Mouse (Mus musculus): Measurements from ENCODE around the gene Tusc2. TPM values are rescaled to one million over a fixed set of nuclear protein-coding genes. Genes with fewer than 3 reads are reported as not detected.
"Not testable (repeated sequence)": the region's sequence is repeated elsewhere in the genome, so short reads cannot be mapped to it uniquely, and the experiment has no call there.

Tusc2 gene
- polyA plus RNA-seq, 1 experiment, result 22.1 TPM

DNA sequence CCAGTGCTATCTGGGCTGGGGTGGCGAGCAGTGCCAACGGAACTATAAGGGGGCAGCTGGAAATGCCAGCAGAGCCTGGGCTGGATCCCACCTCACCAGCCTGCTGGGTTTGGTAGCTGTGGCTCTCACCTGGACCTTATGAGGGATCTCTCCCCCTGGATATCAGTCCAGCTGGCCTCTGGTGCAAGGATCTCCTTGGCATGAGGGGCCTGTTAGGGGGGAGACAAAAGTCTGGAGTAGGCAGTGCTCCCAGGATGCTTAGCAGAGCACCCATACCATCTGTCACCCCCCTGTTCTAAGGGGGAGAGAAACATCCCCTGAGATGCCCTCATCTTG lies 9.2 kb downstream of the Tusc2 start:
- H3K4me3 ChIP-seq (replicated peaks; ENCODE audit: control insufficient read depth, low read depth, low read length), result no peak overlapping the region
- TF ChIP-seq POLR2A (IDR thresholded peaks at IDR 0.05; ENCODE audit: borderline replicate concordance, control insufficient read depth, low read depth, low read length), result no peak
- no peak for TF ChIP-seq CTCF (IDR thresholded peaks at IDR 0.05; ENCODE audit: control insufficient read depth, insufficient read depth, low read length)
- WGBS, result 91% methylated on average over 2 of the region's 2 CpGs
- H3K4me1 ChIP-seq (ENCODE audit: control insufficient read depth, insufficient read depth, low read length), result no peaks in the 10 kb centered on the region; the same call in 1 of the 2 replicates
- no peak overlapping the region; the same call in 1 of the 2 replicates for H3K27ac ChIP-seq (ENCODE audit: control insufficient read depth, insufficient read depth, low read depth, low read length, poor library complexity)

DNA sequence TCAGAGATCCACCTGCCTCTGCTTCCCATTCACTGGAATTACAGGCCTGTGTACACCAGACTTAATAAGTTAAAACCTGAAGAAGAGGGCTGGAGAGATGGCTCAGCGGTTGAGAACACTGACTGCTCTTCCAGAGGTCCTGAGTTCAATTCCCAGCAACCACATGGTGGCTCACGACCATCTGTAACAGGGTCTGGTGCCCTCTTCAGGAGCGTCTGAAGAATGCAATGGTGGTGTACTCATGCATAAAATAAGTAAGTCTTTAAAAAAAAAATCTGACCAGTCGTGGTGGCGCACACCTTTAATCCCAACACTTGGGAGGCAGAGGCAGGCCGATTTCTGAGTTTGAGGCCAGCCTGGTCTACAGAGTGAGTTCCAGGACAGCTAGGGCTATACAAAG lies 10.7 kb downstream of the Tusc2 start:
- H3K27ac ChIP-seq (ENCODE audit: control insufficient read depth, insufficient read depth, low read depth, low read length, poor library complexity); H3K4me3 ChIP-seq (replicated peaks; ENCODE audit: control insufficient read depth, low read depth, low read length); H3K4me1 ChIP-seq (ENCODE audit: control insufficient read depth, insufficient read depth, low read length): not testable (repeated sequence)
- 76% methylated on average over 6 of the region's 6 CpGs for WGBS

DNA sequence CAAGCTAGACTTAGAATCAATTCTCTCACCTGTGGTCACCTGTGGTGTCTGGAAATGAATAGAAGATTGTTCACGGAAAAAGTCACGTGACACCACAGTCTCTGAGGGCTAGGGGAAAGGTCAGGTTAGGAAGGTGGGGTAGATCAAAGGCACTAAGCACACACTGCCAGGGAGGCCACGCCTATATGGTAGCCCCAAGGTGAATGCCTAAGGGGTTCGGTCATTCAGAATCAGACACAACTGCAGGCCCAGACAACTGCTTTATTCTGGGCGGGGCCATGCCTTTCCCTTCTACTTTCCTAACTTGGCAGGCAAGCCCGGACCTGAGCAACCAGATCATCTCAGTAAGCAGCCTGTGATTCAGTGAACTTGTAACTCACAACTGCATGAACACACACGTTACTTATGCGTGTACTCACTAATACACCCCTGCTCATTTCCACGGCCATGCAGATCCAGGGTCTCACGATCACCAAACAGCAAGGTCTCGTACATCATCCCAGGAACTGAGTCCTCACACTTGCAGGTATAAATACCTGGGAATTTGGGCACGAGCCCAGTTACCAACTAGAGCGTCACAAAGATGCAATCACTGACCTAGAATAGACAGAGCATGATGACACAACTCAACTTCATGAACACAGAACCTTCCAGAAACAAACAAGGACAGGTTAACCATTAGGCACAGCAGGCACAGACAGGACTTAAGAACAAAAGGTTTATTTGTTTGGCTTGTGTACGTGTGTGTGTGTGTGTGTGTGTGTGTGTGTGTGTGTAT lies 12.7 kb downstream of the Tusc2 start:
- Histone ChIP-seq H3K27ac (ENCODE audit: control insufficient read depth, insufficient read depth, low read depth, low read length, poor library complexity) (no peak overlapping the region), H3K4me3 (replicated peaks; ENCODE audit: control insufficient read depth, low read depth, low read length) (no peak overlapping the region), H3K4me1 (ENCODE audit: control insufficient read depth, insufficient read depth, low read length) (no peaks in the 10 kb centered on the region; the same call in 1 of the 2 replicates)
- no peak for TF ChIP-seq POLR2A (IDR thresholded peaks at IDR 0.05; ENCODE audit: borderline replicate concordance, control insufficient read depth, low read depth, low read length)
- no peak for TF ChIP-seq CTCF (IDR thresholded peaks at IDR 0.05; ENCODE audit: control insufficient read depth, insufficient read depth, low read length)
- WGBS, result 85% methylated on average over 14 of the region's 14 CpGs

DNA sequence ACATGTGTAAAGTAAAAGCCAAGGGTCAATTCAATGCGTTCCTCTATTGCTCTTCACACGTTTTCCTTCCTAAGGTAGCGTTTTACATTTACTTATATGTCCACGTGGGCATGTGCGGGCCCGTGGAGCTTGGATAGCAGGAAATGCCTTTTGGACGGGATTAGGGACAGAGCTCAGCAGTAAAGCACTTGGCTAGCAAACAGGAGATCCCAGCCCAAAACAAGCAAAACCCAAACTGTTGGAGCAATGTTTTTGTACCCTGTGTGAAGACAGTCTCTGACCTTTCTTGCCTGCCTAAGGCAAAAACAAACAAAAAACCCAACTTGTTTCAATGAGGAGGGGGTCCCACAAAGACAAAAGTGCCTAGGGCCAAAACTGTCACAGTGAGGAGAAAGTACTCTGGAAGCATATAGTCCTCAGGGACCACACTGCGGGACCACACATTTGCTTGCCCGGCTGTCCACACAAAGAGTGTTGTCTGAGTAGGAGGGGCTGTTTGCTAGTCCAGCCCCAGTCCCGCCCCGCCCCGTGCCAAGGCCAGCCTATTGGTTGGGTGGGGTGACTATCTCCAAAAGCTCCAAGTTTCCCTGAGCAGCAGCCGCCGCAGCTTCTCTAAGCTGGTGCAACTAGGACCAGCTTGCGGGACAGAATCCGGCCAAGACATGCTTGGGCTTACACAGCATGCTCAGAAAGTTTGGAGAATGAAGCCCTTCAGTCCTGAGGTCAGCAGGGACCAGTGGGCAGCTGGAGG lies 13.5 kb downstream of the Tusc2 start, which contains the start of gene Hyal1:
TSS of gene Hyal1 (plus strand) at position 571 of the 751 bp plus-strand sequence.
- peak within 1 kb of the TSS; percentile 45 for H3K4me3 ChIP-seq (replicated peaks; ENCODE audit: control insufficient read depth, low read depth, low read length)
- H3K27ac ChIP-seq (ENCODE audit: control insufficient read depth, insufficient read depth, low read depth, low read length, poor library complexity), result no peak within 1 kb of the TSS; the same call in 1 of the 2 replicates
- 41% methylated on average over 16 of the region's 16 CpGs for WGBS
- H3K4me1 ChIP-seq (ENCODE audit: control insufficient read depth, insufficient read depth, low read length), result no peaks in the 10 kb centered on the region; the same call in 1 of the 2 replicates
- TF ChIP-seq POLR2A (IDR thresholded peaks at IDR 0.05; ENCODE audit: borderline replicate concordance, control insufficient read depth, low read depth, low read length), result 0 out of 2 replicates have a peak, but pooled peaks have one; percentile 24
- no peak for TF ChIP-seq CTCF (IDR thresholded peaks at IDR 0.05; ENCODE audit: control insufficient read depth, insufficient read depth, low read length)

DNA sequence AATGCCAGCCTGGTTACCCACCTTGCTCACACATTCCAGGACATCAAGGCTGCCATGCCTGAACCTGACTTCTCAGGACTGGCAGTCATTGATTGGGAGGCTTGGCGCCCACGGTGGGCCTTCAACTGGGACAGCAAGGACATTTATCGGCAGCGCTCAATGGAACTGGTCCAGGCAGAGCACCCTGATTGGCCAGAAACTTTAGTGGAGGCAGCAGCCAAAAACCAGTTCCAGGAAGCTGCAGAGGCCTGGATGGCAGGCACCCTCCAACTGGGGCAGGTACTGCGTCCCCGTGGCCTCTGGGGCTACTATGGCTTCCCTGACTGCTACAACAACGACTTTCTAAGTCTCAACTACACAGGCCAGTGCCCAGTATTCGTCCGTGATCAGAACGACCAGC lies 14.8 kb downstream of the Tusc2 start:
- Histone ChIP-seq H3K27ac (ENCODE audit: control insufficient read depth, insufficient read depth, low read depth, low read length, poor library complexity) (no peak overlapping the region), H3K4me1 (ENCODE audit: control insufficient read depth, insufficient read depth, low read length) (no peaks in the 10 kb centered on the region; the same call in 1 of the 2 replicates), H3K4me3 (replicated peaks; ENCODE audit: control insufficient read depth, low read depth, low read length) (no peak overlapping the region)
- TF ChIP-seq POLR2A (IDR thresholded peaks at IDR 0.05; ENCODE audit: borderline replicate concordance, control insufficient read depth, low read depth, low read length) (no peak), CTCF (IDR thresholded peaks at IDR 0.05; ENCODE audit: control insufficient read depth, insufficient read depth, low read length) (no peak)
- WGBS, result 94% methylated on average over 10 of the region's 10 CpGs

- H3K4me1 ChIP-seq (ENCODE audit: control insufficient read depth, insufficient read depth, low read length), result no peaks in the 10 kb centered on the region; the same call in 1 of the 2 replicates
- no peak within 1 kb of the TSS for H3K4me3 ChIP-seq (replicated peaks; ENCODE audit: control insufficient read depth, low read depth, low read length)
- TF ChIP-seq CTCF (IDR thresholded peaks at IDR 0.05; ENCODE audit: control insufficient read depth, insufficient read depth, low read length) (no peak), POLR2A (IDR thresholded peaks at IDR 0.05; ENCODE audit: borderline replicate concordance, control insufficient read depth, low read depth, low read length) (no peak)
- H3K27ac ChIP-seq (ENCODE audit: control insufficient read depth, insufficient read depth, low read depth, low read length, poor library complexity), result no peak within 1 kb of the TSS
- WGBS, result 78% methylated on average over 3 of the region's 3 CpGs
These were observed 15.5 kb downstream of the Tusc2 start, which contains the start of gene Naa80 for GRCm38 (mm10) chr9:107578587-107578986. Gene Naa80 (plus strand): TSS chr9:107578887.

- Histone ChIP-seq H3K27ac (ENCODE audit: control insufficient read depth, insufficient read depth, low read depth, low read length, poor library complexity) (no peak overlapping the region), H3K4me1 (ENCODE audit: control insufficient read depth, insufficient read depth, low read length) (no peaks in the 10 kb centered on the region; the same call in 1 of the 2 replicates), H3K4me3 (replicated peaks; ENCODE audit: control insufficient read depth, low read depth, low read length) (no peak overlapping the region)
- 90% methylated on average over 14 of the region's 14 CpGs for WGBS
- no peak for TF ChIP-seq CTCF (IDR thresholded peaks at IDR 0.05; ENCODE audit: control insufficient read depth, insufficient read depth, low read length)
- no peak for TF ChIP-seq POLR2A (IDR thresholded peaks at IDR 0.05; ENCODE audit: borderline replicate concordance, control insufficient read depth, low read depth, low read length)
These were observed 16.2 kb downstream of the Tusc2 start for GRCm38 (mm10) chr9:107579023-107579900.

Measured in bone marrow, adult 2 months (tissue).